Mouse (Mus musculus) common myeloid progenitor, adult 5-6 weeks (primary cell): ENCODE results near the gene Ddx42. TPM values are rescaled to one million over a fixed set of nuclear protein-coding genes. Genes with fewer than 3 reads are reported as not detected.

ENCODE experiments used
- ATAC-seq: replicated peaks from 2 replicates; pipeline ENCODE4 v1.8.0; 2016; ENCODE audit warnings: low read depth, mild to moderate bottlenecking, moderate TSS enrichment, inconsistent platforms; ENCODE audit not compliant: poor library complexity, severe bottlenecking
- total RNA-seq: library from RNA; stranded (forward); fragments of 200-1000, 187-1606 nt; gene quantifications from 2 replicates; pipeline ENCODE4 v1.2.3, GENCODE M21; 2017

Ddx42 gene
- total RNA-seq = 86.2 and 103 TPM in 2 replicates

- peak; percentile 79 for ATAC-seq
Measured at GRCm38 (mm10) chr11:106216730-106217490, at the start of gene Ddx42. TSS of gene Ddx42 (plus strand) at chr11:106216926.

- peak; percentile 56; the same call in 1 of the 2 replicates for ATAC-seq
Measured at GRCm38 (mm10) chr11:106167435-106167834, 49.3 kb upstream of the Ddx42 start.

- 0 out of 2 replicates have a peak, but pooled peaks have one; percentile 42 for ATAC-seq
Measured at GRCm38 (mm10) chr11:106170807-106171206, 45.9 kb upstream of the Ddx42 start.

- ATAC-seq = 0 out of 2 replicates have a peak, but pooled peaks have one; percentile 32
Measured at GRCm38 (mm10) chr11:106173228-106173627, 43.5 kb upstream of the Ddx42 start.

GRCm38 (mm10) chr11:106174372-106174771, 42.4 kb upstream of the Ddx42 start:
- ATAC-seq = no peak

GRCm38 (mm10) chr11:106175081-106175480, 41.6 kb upstream of the Ddx42 start:
- no peak for ATAC-seq

- no peak for ATAC-seq
Measured at GRCm38 (mm10) chr11:106176372-106176771, 40.4 kb upstream of the Ddx42 start.

GRCm38 (mm10) chr11:106178036-106178782, 38.5 kb upstream of the Ddx42 start:
- ATAC-seq = peak; percentile 54; the same call in 1 of the 2 replicates

- ATAC-seq = no peak
Measured at GRCm38 (mm10) chr11:106179711-106180448, 36.8 kb upstream of the Ddx42 start.

GRCm38 (mm10) chr11:106180449-106180801, 36.3 kb upstream of the Ddx42 start:
- ATAC-seq = no peak

- no peak for ATAC-seq
Measured at GRCm38 (mm10) chr11:106187326-106187725, 29.4 kb upstream of the Ddx42 start.

- ATAC-seq = no peak
Measured at GRCm38 (mm10) chr11:106191716-106192115, 25.0 kb upstream of the Ddx42 start.

- no peak for ATAC-seq
Measured at GRCm38 (mm10) chr11:106192241-106192640, 24.5 kb upstream of the Ddx42 start.

GRCm38 (mm10) chr11:106192657-106193370, 23.9 kb upstream of the Ddx42 start:
- peak; percentile 27 for ATAC-seq

GRCm38 (mm10) chr11:106193371-106194154, 23.2 kb upstream of the Ddx42 start:
- ATAC-seq = peak; percentile 93

GRCm38 (mm10) chr11:106194155-106194541, 22.6 kb upstream of the Ddx42 start:
- ATAC-seq = no peak

GRCm38 (mm10) chr11:106194891-106195290, 21.8 kb upstream of the Ddx42 start:
- no peak for ATAC-seq

GRCm38 (mm10) chr11:106195341-106195740, 21.4 kb upstream of the Ddx42 start:
- no peak for ATAC-seq

GRCm38 (mm10) chr11:106198277-106198676, 18.4 kb upstream of the Ddx42 start:
- no peak for ATAC-seq
